Mouse (Mus musculus): ENCODE results near the gene Eya2. TPM values are rescaled to one million over a fixed set of nuclear protein-coding genes. Genes with fewer than 3 reads are reported as not detected.
"Not testable (repeated sequence)": the region's sequence is repeated elsewhere in the genome, so short reads cannot be mapped to it uniquely, and the experiment has no call there.

Eya2 gene
- total RNA-seq (2017), result 1.7 and 5.0 TPM in 2 replicates

DNA sequence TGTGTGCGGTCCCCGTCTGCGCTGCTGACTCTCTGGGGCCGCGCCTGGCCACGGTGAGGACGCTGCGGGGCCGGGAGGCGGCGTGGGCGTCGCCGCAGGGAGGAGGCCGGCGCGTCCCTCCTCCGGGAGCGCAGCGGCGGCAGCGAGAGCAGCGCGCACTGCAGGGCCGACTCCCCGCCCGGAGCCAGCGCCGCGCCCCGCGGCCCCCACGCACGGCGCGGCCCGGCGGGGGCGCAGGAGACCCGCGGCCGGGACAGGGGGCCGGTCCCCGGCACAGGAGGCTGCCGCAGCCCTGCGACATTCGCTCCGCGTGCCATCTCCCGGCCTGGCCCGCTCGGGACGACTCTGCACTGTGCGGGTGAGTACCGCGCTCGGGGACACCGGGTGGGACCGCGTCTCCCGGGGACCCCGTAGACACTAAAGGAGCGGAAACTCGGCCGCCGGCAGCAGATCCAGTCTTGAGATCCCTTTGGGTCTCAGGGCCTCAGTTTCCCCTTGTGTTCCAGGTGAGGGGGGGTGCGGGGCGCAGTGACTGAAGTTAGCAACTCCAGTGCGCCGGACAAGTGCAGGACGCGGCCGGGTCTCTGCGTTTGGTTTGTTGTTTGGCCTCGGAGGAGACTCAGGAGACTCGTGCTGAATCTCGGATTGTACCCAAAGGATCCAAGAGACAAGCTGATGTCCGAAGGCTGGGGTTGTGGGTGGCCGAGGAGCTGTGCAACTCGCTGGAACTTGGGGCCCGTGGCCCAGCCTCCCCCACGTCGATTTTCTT, at the start of gene Eya2:
TSS of gene Eya2 (plus strand) at position 126 of the 769 bp plus-strand sequence.
- ATAC-seq (ENCODE audit: extremely low read depth, insufficient number of reproducible peaks, low FRiP score, poor library complexity, severe bottlenecking), result no peak

GRCm38 (mm10) chr2:165545687-165546086, 49.1 kb upstream of the Eya2 start:
- ATAC-seq (ENCODE audit: extremely low read depth, insufficient number of reproducible peaks, low FRiP score, poor library complexity, severe bottlenecking), result no peak

GRCm38 (mm10) chr2:165546341-165546740, 48.5 kb upstream of the Eya2 start:
- no peak for ATAC-seq (ENCODE audit: extremely low read depth, insufficient number of reproducible peaks, low FRiP score, poor library complexity, severe bottlenecking)

- ATAC-seq (ENCODE audit: extremely low read depth, insufficient number of reproducible peaks, low FRiP score, poor library complexity, severe bottlenecking), result no peak
These were observed 47.4 kb upstream of the Eya2 start for GRCm38 (mm10) chr2:165547410-165547809.

DNA sequence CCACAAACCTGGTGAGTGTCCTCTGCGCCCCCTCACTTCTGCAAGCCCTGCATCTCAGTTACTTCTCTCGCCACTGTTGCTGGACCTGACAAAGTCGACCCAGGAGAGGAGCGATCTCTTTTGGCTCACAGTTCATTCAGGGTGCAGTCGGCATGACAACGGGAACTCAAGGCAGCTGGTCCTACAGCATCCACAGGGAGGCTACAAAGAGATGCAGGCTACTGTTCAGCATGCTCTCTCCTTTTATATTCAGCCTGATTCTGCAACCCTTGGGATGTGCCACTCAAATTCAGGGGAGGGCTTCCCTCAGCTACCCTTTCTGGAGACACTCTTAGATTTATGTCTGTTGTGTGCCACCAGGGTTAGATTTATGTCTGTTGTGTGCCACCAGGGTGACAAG, 46.2 kb upstream of the Eya2 start:
- ATAC-seq (ENCODE audit: extremely low read depth, insufficient number of reproducible peaks, low FRiP score, poor library complexity, severe bottlenecking), result no peak

DNA sequence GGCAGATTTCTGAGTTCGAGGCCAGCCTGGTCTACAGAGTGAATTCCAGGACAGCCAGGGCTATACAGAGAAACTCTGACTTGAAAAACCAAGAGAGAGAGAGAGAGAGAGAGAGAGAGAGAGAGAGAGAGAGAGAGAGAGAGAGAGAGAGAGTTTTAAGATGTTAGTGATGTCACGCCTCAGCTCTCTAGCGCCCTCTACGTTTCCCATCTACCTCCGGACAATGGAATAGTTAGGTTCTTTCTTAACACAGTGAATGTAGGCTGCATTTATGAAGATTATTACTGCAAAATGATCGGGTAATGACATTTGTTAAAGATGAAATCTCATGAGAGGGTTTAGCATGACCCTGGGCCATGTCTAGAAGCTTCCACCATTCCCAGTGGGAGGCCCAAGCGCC, 44.4 kb upstream of the Eya2 start:
- ATAC-seq (ENCODE audit: extremely low read depth, insufficient number of reproducible peaks, low FRiP score, poor library complexity, severe bottlenecking), result not testable (repeated sequence)

- ATAC-seq (ENCODE audit: extremely low read depth, insufficient number of reproducible peaks, low FRiP score, poor library complexity, severe bottlenecking), result no peak
These were observed 40.8 kb upstream of the Eya2 start for GRCm38 (mm10) chr2:165554066-165554465.

DNA sequence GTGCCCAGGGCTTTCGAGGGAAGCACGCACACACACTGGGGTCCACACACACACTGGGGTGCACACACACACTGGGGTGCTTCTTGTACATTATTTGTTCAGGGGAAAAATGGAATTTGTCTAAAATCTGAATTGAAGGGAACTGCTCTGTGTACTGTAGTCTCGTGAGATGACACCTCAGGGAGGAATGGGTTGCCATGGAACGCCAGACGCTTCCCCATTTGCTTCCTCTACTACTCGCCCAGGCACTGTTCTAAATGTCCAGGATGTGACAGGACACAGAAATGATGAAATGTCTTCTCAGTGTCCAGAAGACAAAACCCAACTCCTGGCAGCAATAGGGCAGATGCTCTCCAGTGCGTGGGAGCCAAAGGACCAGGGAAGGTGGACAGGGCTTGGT, 37.6 kb upstream of the Eya2 start:
- ATAC-seq (ENCODE audit: extremely low read depth, insufficient number of reproducible peaks, low FRiP score, poor library complexity, severe bottlenecking), result no peak

DNA sequence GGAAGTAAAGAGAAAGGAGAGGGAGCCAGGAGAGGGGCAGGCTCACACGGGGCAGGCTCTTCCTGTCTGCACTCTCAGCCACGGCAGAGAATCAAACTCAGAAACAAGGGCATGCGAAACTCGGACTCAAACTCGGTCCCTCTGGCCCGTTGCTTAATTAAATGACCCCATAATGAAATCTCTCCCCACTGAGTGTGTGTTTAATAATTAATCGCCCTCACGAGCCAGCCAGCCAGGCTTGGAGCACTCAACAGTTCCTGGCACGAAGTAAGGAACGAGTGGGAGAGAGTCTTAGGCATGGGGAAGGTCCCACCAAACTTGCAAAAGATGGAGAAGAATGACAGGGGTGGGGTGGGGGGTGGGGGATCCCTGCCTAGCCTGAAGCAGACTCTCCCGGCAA, 35.9 kb upstream of the Eya2 start:
- no peak for ATAC-seq (ENCODE audit: extremely low read depth, insufficient number of reproducible peaks, low FRiP score, poor library complexity, severe bottlenecking)

- ATAC-seq (ENCODE audit: extremely low read depth, insufficient number of reproducible peaks, low FRiP score, poor library complexity, severe bottlenecking), result no peak
These were observed 35.2 kb upstream of the Eya2 start for GRCm38 (mm10) chr2:165559506-165560235.

DNA sequence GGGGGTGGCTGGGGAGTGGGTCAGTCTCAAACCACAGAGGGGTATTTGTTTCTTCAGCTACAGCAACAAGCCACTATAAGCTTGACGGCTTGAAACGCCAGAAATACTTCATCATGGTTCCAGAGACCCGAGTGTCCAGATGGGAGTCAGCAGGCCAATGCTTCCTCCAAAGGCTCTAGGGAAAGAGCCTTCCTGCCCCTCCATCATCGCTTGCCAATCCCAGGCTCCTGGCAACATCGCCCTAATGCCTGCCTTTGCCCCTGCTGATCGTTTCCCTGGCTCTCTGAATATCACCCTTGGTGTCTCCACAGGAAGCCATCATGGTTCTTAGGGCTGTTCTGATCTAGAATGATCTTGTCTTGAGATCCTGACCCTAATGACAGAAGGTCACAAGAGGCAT, 33.0 kb upstream of the Eya2 start:
- no peak for ATAC-seq (ENCODE audit: extremely low read depth, insufficient number of reproducible peaks, low FRiP score, poor library complexity, severe bottlenecking)

DNA sequence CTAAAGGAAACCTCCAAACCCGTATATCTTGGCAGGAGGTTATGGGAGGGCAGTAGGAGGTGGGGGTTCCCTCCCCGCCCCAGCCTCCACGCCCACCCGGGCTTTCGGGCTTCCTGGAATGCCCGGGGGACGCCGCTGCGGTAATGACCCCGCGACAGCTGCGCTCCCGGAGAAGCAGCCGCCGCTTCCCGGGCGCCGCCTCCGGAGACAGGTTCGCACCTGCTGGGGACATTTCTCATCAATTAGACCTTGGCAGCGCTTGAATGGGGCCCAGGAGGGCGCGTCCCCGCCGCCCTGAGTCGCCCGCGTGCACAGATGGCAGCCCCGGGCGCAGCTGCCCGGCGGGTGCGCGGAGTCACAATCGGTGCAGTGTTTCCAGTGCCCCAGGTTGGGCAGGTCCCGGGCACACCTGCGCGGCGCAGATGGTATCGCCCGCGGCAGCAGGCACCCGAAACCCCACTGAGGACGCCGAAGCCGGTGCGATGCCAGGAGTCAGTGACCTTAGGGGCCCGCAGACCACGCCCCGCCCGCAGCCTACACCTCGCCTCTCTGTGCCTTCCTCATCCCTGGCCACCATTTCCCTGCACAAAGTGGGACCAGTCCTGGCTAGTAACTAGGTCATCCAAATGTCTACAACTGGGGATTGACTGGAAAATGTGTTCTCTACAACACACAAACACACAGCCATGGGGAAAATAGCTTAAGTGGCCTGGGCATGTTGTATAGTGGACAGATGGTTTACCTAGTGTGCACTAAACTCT, 31.4 kb upstream of the Eya2 start:
- no peak for ATAC-seq (ENCODE audit: extremely low read depth, insufficient number of reproducible peaks, low FRiP score, poor library complexity, severe bottlenecking)

- ATAC-seq (ENCODE audit: extremely low read depth, insufficient number of reproducible peaks, low FRiP score, poor library complexity, severe bottlenecking), result no peak
These were observed 30.7 kb upstream of the Eya2 start for GRCm38 (mm10) chr2:165564101-165564500.

DNA sequence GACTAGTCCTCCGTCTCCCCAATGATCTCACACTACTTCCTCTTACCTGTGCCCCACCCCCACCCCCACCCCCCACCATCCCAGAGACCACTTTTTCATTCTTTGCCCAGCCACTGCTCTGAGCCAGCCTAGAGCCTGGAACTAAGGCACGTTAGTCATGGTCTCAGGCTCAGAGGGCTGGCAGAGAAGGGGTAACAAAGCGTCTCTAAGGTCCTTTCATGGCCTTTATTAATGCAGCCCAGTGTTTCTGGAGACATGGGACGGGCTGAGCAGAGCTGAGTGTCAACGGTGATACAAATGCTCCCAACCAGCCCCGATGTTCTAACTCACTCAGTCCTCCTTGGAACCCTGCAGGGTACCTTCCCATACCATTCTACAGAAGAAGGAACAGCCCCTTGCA, 30.2 kb upstream of the Eya2 start:
- no peak for ATAC-seq (ENCODE audit: extremely low read depth, insufficient number of reproducible peaks, low FRiP score, poor library complexity, severe bottlenecking)

- no peak for ATAC-seq (ENCODE audit: extremely low read depth, insufficient number of reproducible peaks, low FRiP score, poor library complexity, severe bottlenecking)
These were observed 27.9 kb upstream of the Eya2 start for GRCm38 (mm10) chr2:165566898-165567297.

GRCm38 (mm10) chr2:165567820-165568219, 27.0 kb upstream of the Eya2 start:
- ATAC-seq (ENCODE audit: extremely low read depth, insufficient number of reproducible peaks, low FRiP score, poor library complexity, severe bottlenecking), result no peak

- no peak for ATAC-seq (ENCODE audit: extremely low read depth, insufficient number of reproducible peaks, low FRiP score, poor library complexity, severe bottlenecking)
These were observed 25.9 kb upstream of the Eya2 start for GRCm38 (mm10) chr2:165568911-165569310.

DNA sequence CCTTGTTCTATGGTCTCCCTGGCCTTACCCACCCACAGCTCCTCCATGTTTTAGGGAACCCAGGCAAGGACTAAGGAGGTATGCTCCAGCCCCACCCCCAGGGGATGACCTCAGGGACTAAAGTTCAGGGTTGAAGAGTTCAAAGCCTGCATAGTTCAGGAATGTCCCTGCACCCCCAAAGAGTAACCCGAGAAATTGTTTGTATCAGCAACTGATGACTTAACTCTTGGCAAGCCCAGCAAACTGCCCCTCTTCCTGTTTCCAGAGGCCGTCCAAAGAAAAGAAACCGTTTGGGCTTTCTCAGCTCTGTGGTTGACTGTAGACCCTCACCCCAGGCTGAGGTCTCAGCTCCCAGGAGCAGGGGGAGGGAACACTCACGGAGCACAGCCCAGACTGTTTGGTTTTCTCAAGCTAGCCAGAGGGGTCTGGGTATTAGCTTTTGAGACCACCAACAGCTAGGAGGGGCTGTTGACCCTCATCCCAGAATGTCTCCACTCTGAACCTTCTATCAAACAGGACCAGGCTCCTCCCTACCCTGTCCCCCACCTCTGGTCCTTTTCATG, 23.5 kb upstream of the Eya2 start:
- ATAC-seq (ENCODE audit: extremely low read depth, insufficient number of reproducible peaks, low FRiP score, poor library complexity, severe bottlenecking), result no peak

DNA sequence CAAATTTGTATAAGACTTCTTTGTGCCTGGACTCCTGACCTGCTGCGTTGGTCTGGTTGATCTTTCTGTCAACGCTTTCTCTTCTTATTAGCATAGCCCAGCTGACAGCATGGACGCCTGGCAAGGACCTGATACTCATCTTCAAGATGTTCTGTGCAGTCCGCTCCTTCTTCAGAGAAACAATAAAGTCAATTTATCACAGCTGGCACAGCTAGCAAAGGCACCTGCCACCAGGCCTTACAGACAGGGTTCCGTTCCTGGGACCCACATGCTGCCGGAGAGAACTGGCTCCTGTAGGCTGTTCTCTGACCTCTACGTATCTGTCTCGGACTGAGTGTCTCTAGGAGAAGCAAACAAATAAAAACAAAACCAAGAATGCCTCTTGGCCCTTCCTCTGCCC, 11.8 kb upstream of the Eya2 start:
- ATAC-seq (ENCODE audit: extremely low read depth, insufficient number of reproducible peaks, low FRiP score, poor library complexity, severe bottlenecking), result no peak
